ENCODE assay signal across 8 mouse cellular contexts in genomic region chr11:88251972-88252766, GRCm38 (mm10). TPM values are rescaled to one million over a fixed set of nuclear protein-coding genes. Genes with fewer than 3 reads are reported as not detected.
A peak's percentile ranks its signal among the peaks of the same experiment; 100 is the strongest.
DNase-seq lines count a peak whose midpoint lies in the region; ATAC-seq and TF ChIP-seq lines count a peak whose summit lies in the region.

No protein-coding gene starts in this region.

- peak; percentile 93 for ATAC-seq in hindbrain, embryonic 16.5 days

- H3K27me3 ChIP-seq in hindbrain, embryonic 16.5 days (replicated peaks; ENCODE audit: control insufficient read depth, insufficient read depth, low read length): no peaks in the 10 kb centered on the region

- H3K9me3 ChIP-seq in hindbrain, embryonic 16.5 days (ENCODE audit: control insufficient read depth, low read length): no peaks in the 10 kb centered on the region

- WGBS in hindbrain, embryonic 16.5 days: 12% methylated on average over 22 of the region's 22 CpGs

- peak; percentile 71 for DNase-seq in R1 (ENCODE audit: low read depth, low spot score)
- DNase-seq in cerebellum, postnatal 36 days: peak; percentile 89 to 90
- DNase-seq in gastrocnemius, adult 2 months: peak; percentile 91
- peak; percentile 64 for DNase-seq in left cerebral cortex, adult 11 months (ENCODE audit: low spot score)
- peak; percentile 75 to 89 for DNase-seq in lung, postnatal 4 days
- DNase-seq in retina, postnatal 1 day: peak; percentile 86
- peak; percentile 95 for DNase-seq in thymus, postnatal 4 days

- intact Hi-C loops in gastrocnemius, adult 2 months (cut with DNase I): loop anchor here (2.0 to 10.0 kb wide), 3 partner anchors 73 to 477 kb away; no protein-coding TSS in a partner anchor

- peak overlapping the region; percentile 35; the same call in 1 of the 2 replicates for H3K9ac ChIP-seq in hindbrain, embryonic 16.5 days (ENCODE audit: low read depth, low read length)

- peak; percentile 100 for TF ChIP-seq CTCF in gastrocnemius, adult 2 months (IDR thresholded peaks at IDR 0.05)

- no peak overlapping the region; the same call in 1 of the 2 replicates for H3K4me3 ChIP-seq in gastrocnemius, adult 2 months
- peak overlapping the region; percentile 19; the same call in 1 of the 2 replicates for H3K4me3 ChIP-seq in hindbrain, embryonic 16.5 days (ENCODE audit: low read length)

- H3K27ac ChIP-seq in gastrocnemius, adult 2 months: peak overlapping the region; percentile 87
- peak overlapping the region; percentile 65 for H3K27ac ChIP-seq in hindbrain, embryonic 16.5 days (ENCODE audit: low read depth, low read length)

- H3K4me2 ChIP-seq in hindbrain, embryonic 16.5 days (ENCODE audit: low read length): peak overlapping the region; percentile 37

- peaks cover 20% of the 10 kb centered on the region for H3K4me1 ChIP-seq in hindbrain, embryonic 16.5 days (ENCODE audit: control insufficient read depth, insufficient read depth, low read depth, low read length)

- H3K36me3 ChIP-seq in hindbrain, embryonic 16.5 days (ENCODE audit: control insufficient read depth, insufficient read depth, low read length): no peaks in the 10 kb centered on the region

RNA-seq across cellular contexts. Expression of gene Ccdc182, which starts 41.7 kb away (rescaled TPM):
- not detected for total RNA-seq in gastrocnemius, adult 2 months (2021)
- 0.13 TPM in 1 of 2 replicates, not detected in the other for polyA plus RNA-seq in hindbrain, embryonic 16.5 days (2015; fragmentation: Nextera tagmentation; extraction: Ambion mirVana)

RNA-seq across cellular contexts. Expression of gene Mrps23, which starts 48.0 kb away (rescaled TPM):
- total RNA-seq in gastrocnemius, adult 2 months (2021): 100 to 1,000 TPM; 122 to 144 TPM
- 61.1 and 68.8 TPM in 2 replicates for polyA plus RNA-seq in hindbrain, embryonic 16.5 days (2015; fragmentation: Nextera tagmentation; extraction: Ambion mirVana)
